Mouse (Mus musculus): ENCODE measurements around the gene Ube2d3.

DNA sequence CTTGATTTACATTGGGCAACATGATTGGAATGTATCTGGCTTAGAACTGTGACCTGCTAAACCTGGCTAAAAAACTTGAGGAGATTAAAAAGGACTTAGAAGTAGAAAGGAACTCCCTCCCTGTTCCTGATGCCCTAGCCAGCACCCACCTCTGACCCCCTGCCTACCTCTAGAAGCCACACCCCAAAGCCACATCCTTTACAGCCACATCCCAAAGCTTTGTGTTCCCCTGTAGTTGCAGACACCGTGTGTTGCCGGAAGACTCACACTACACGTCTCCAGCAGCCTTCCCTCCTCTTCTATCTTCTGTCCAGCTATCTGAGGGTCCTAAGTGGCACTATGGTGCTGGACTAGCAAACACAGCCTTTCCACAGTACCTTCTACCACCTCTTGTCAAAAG lies 20.1 kb upstream of the Ube2d3 start:
- TF ChIP-seq POLR2AphosphoS2 (IDR thresholded peaks at IDR 0.05; ENCODE audit: low read depth, low read length) (no peak), ETS1 (conservative IDR thresholded peaks at IDR 0.05; ENCODE audit: low read depth, low read length) (no peak), CTCF (conservative IDR thresholded peaks at IDR 0.05 in 1 of 2, IDR thresholded peaks at IDR 0.05 in 1 of 2; ENCODE audit: low read depth in 2 of 2, low read length in 2 of 2) (no peak), NRF1 (IDR thresholded peaks at IDR 0.05; ENCODE audit: low read depth, low read length) (no peak), ZNF384 (IDR thresholded peaks at IDR 0.05; ENCODE audit: low read depth, low read length) (no peak), JUND (conservative IDR thresholded peaks at IDR 0.05; ENCODE audit: low read depth, low read length) (no peak), GABPA (IDR thresholded peaks at IDR 0.05; ENCODE audit: insufficient replicate concordance, low read depth, low read length) (no peak), BHLHE40 (IDR thresholded peaks at IDR 0.05; ENCODE audit: low read depth, low read length) (no peak), POLR2A (IDR thresholded peaks at IDR 0.05; ENCODE audit: low read depth, low read length) (no peak), HCFC1 (IDR thresholded peaks at IDR 0.05; ENCODE audit: low read depth, low read length) (no peak), ZC3H11A (IDR thresholded peaks at IDR 0.05; ENCODE audit: low read depth, low read length) (no peak)
